Mouse (Mus musculus): Measurements from ENCODE around the gene Zfp800.

GRCm38 (mm10) chr6:28309692-28310091 lies 88.1 kb downstream of the Zfp800 start:
- TF ChIP-seq CTCF (IDR thresholded peaks at IDR 0.05; ENCODE audit: borderline replicate concordance, insufficient read depth, low read length) (no peak), POLR2A (IDR thresholded peaks at IDR 0.05; ENCODE audit: low read depth, low read length) (no peak)

All from embryonic fibroblast, embryonic 13.5 days (primary cell).